Mouse (Mus musculus) gastrocnemius, postnatal 4 days (tissue): ENCODE results near the gene Rpa1. TPM values are rescaled to one million over a fixed set of nuclear protein-coding genes. Genes with fewer than 3 reads are reported as not detected.
"Not testable (repeated sequence)": the region's sequence is repeated elsewhere in the genome, so short reads cannot be mapped to it uniquely, and the experiment has no call there.

Experiments used
- DNase-seq, 2 experiments: peaks; one replicate each; pipeline ENCODE4 v3.0.0; 2021 to 2022; ENCODE audit warnings: low spot score in 2 of 2, mixed read lengths in 2 of 2
- total RNA-seq, 2 experiments: library from RNA; stranded (reverse); gene quantifications; 2 replicates each; pipeline ENCODE4 v1.2.3; 2021

Rpa1 gene
- total RNA-seq, 2 experiments from 2014 or later, result 65.9 to 66.9 TPM

DNA sequence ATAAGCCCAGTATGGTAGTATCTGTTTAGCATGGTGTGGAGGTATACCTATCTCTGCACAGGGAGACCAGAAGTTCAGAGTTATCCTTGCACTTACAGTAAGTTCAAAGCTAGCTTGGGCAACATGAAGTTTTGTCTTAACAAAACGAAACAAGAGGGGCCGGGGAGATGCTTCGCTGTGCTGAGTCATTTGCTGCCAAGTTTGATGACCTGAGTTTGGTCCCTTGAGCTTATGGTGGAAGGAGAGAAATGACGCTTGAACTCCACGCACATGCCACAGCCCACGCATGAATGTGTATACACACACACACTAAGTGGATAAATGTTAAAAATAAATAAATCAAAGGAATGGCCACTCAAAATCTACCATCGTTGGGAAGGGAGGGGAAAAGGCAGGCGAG is 59.6 kb downstream of the Rpa1 start:
- DNase-seq, result no peak

- DNase-seq, result no peak
Measured at GRCm38 (mm10) chr11:75287940-75288339, 60.2 kb downstream of the Rpa1 start.

- DNase-seq, result no peak
Measured at GRCm38 (mm10) chr11:75286868-75287267, 61.3 kb downstream of the Rpa1 start.

DNA sequence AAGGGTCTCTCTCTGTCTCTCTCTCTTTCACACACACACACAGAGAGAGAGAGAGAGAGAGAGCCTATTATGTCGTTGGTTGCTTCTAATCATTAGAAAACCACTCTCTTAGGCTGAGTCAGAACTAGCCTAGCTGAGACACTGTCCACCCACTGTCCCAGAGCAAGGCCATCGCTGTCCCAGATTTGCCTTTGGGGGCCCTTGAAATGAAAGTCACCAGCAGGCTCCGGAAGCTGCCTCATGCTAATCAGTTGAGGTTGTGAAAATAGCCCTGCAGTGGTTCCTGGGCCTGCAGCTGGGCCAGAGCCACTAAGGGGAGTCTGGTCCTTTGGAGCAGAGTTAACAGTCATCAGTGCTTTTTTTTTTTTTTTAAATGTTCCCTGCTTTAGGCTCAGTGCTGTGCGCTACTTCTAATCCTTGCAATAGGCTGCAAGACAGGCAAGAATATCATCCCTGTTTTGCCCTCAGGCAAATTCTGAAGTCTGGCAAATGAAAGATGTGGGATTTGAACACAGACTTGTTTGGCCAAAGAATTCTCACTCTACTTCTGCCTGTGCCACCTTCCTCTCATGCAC is 62.1 kb downstream of the Rpa1 start:
- DNase-seq, result no peak

DNA sequence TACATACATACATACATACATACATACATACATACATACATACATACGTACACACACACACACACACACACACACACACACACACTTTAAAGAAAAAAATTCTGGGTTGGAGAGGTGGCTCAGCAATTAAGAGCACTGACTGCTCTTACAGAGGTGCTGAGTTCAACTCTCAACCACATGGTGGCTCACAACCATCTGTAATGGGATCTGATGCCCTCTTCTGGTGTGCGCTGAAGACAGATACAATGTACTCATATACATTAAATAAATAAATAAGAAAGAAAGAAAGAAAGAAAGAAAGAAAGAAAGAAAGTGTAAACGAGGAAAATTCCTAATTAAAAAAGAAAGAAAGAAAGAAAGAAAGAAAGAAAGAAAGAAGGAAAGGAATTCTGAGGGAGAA is 64.3 kb downstream of the Rpa1 start:
- not testable (repeated sequence) for DNase-seq

DNA sequence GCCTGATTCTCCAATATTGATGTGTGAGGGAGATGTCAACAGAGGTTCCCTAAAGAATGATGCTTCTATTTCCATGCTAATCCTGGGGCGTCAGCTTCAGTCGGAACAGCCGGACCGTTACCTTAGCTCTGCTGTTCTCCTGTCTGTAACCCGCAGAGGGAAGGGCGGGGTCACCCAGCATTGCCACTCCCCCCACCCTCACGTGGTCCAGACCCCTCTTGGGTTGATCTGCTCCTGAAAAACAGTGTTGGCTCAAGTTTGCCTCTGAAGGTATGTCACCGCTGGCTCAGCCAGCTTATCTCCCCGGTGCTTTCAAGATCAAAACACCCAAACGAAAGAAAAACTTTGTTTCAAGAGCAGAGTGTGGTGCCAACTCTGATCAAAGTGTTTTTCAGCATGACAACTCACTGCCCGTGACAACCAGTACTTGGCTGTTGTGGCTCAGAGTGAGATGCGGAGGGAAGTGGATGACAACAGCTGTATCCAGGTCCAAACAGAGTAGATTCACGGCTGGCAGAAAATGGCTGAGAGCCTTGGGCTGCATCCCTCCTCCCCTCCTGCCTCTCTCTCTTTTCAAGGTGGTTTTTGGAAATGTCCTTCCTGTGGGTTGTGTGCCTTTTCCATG is 65.5 kb downstream of the Rpa1 start:
- DNase-seq, result no peak

DNA sequence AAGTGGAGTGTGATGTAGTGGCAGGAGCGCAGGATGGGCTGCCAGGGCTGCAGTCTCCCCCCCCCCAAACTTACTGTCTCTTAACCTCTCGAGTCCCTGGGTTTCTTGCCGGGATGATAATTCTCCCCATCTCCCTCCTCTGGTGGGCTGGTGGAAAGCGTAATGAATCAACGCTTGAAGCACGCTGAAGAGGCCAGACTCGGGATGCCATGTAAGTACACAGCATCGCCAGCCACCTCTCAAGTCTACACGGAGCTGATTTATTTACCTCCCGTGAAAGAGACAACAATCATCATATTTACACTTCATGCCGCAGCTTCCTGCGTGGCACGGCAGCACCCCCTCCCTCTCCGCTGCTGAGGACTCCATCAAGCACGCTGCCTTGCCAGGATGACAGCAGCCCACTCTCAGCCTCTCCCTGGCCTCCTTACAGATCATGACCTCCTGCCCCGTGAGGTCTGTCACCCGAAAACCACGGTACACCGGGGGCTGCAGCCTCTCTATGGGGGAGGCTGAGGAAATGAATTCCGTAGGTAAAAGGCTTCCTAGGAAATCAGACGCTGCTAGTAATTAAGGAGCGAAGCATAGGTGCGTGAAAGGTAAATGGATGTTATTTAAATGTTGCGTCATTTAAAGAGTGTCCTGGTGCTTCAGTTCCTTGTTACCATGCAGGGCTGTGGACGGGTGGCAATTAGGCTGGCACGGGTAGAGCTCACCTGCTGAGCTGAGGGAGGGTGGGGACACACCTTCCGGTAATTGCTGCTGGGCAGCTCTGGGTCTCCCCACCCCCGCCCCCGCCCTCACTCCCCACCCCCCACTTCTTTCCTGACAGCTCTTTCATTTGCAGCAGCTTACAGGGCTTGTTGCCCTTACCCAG is 66.5 kb downstream of the Rpa1 start:
- no peak for DNase-seq

DNA sequence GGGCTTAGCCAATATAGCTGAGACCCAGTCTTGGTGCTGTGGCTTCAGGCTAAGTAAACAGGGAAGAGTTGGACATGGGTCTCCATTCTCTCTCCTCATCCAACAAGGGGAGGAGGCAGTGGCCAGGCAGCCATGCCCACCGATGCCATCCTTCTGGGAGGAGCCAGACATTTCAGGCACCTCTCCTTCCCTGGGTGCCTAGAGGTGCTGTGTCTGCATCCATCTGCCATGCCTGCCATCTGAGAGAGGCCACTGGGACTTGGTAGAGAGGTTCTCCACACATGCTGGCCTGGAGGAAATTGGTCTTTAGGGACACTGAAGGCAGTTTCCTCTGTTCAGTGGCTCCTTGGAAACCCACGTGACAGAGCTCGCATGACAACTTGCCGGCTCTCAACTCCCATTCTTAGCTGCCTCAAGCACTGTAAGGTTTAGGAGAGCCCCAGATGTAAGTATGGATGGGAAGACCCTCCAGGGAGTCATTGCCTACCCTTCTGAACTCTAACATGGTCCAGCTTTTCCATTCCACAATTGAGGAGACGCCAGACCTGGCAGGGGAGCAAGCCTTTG is 67.6 kb downstream of the Rpa1 start:
- no peak for DNase-seq

DNA sequence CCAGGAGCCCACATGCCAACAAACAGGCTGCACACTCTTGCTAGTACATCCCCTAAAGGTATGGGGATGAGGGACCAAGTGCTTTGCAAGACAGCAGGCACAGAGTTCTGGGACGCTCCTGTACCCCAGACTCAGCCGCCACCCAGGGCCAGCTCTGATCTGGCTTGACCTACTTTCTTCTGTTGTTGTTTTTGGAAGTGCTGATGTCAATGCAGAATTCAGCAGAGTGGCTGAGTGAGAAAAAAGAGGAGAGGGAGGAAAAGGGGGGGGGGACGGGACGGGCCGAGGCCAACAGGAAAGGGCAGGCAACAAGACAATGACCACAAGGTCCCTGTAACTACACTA is 68.1 kb downstream of the Rpa1 start:
- no peak for DNase-seq

GRCm38 (mm10) chr11:75279342-75280065 is 68.6 kb downstream of the Rpa1 start:
- DNase-seq, result no peak

GRCm38 (mm10) chr11:75279013-75279341 is 69.1 kb downstream of the Rpa1 start:
- no peak for DNase-seq

- DNase-seq, result no peak
Measured at GRCm38 (mm10) chr11:75278115-75278514, 70.0 kb downstream of the Rpa1 start.

DNA sequence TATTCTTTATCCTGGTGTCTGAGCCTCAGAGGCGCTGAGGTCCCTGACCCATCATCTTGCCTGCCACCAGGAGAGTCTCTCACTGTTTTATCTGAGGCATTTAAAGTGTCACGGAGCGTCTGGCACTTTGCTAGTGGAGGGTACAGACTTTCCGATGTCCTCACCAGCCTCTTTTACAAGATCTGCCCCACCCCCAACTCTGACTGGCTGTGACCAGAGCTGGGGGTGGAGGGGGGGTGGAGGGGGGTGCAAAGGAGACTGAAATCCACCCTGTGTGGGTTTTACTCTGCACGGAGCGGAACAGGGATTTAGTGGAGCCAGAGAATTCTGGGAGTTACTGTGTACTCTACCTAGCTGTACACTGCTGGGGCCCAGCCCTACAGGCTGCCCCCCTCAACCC is 73.1 kb downstream of the Rpa1 start:
- DNase-seq, result no peak

DNA sequence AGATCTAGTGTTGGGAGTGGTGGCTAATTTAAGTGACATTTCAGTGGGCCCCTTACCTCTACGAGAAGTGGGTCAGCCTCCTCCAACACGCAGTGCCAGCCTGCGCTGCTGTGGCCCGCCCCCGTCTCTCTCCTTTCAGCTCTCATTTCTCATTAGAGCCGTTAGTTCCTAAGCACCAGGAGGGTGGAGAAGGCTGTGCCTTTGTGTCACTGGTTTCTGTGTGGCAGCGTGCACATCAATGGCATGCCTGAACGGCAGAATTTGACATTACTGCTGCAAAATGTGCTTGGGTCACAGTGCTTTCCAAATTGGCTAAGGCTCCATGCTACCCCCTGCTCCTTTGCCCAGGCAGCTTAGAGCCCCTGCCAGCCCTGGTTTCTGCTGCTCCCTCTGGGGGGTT is 74.7 kb downstream of the Rpa1 start:
- no peak for DNase-seq

DNA sequence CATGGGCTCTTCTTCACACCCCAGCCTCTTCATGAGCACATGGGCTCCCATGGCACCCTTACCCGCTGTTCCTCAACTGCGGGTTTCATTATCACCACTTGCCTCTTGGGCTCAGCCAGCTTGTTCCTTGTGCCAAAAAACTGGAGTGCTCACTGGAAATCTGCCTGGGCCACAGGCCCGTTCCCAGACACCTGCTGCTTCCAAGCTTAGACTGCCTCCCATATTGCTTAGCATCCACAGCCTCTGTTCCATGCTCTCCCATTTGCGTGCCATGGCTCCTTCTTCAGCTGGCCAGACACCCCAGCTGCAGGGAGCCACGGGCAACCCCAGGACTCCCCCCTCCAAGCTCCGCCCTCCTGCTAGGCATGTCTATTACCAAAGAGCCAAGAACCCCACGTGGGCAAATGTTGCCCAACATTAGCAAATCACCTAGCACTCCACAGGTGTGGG is 77.1 kb downstream of the Rpa1 start:
- DNase-seq, result peak in 1 of 2 experiments; percentile 40

DNA sequence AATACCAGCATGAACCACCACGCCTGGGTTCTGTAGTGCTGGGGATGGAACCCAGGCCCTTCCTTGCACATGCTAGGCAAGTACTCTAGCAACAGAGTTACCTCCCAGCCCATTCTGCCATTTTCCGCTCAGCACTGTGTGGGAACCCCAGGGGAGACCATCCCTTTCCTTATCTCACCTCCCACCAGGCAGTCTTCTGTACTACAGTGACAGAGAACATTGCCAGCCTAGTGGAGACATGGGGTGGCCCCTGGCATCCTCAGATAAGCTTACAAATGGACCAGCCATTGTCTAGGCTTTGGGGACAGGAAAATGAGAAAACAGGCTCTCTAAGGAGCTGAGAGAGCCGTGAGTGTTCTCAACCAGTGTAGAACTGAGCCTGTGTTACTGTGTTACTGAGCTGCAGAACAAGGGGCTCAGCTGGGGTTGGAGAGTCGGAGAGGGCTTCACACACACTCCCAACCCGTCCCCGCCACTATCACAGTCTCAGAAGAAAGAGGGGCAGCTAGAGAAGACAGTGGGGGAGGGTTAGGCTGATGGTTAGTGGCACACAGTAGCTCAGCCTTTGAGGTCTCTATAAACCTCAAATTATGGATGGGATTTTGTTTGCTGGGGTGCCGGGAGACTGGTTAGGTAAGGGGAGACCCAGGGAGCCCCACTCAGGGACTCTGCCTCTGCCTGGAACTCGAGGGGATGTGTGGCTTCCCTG is 77.7 kb downstream of the Rpa1 start:
- no peak for DNase-seq

DNA sequence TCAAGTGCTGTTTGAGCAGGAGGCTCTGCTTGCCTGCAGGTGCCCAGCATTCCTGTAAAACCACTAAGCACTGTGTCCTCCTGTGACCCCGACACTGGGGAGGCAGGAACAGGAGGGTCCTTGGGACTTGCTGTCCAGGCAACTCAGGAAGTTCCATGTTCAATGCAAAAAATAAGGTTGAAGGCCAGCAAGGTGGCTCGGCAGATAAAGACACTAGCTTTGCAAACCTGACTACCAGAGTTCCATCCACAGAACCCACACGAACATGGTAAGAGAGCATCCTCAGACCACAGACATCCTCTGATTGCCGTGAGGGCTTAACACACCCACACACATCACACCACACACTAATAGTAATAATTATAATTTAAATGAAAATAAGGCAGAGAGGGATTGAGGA is 78.9 kb downstream of the Rpa1 start:
- DNase-seq, result no peak

DNA sequence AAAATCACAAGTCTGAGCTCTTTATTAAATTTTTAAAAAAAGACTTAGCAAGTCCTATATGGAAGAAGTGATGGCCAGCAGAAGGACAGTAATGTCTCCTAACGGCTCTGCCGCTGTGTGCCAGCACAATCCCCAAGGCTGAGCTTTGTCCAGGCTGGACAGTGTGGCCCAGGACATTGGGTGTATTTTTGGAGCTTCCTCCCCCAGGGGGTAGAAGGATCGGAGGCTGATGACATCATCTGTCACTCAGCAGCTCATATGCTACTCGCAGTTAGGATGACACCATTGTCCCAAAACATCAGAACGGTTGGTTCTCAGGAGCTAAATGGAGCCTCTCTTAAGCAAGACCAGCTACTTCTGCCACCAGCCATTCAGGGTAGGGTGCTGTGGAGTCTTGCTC is 79.6 kb downstream of the Rpa1 start:
- no peak for DNase-seq

GRCm38 (mm10) chr11:75267826-75268281 is 80.3 kb downstream of the Rpa1 start:
- peak in 1 of 2 experiments; percentile 48 for DNase-seq

GRCm38 (mm10) chr11:75265545-75265944 is 82.6 kb downstream of the Rpa1 start:
- DNase-seq, result no peak

DNA sequence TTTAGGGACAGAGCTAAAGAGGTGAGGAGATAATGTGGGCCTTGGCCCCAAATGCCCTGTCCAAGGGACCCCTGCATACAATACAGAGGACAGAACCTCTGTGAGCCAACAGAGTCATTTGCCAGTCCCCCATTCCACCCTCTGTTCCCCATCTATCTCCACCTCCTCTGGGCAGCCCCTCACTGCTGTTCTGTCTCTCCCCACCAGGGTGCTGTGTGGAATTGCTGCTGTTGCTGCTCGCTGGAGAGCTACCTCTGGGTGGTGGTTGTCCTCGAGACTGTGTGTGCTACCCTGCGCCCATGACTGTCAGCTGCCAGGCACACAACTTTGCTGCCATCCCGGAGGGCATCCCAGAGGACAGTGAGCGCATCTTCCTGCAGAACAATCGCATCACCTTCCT is 83.6 kb downstream of the Rpa1 start:
- no peak for DNase-seq
